Mouse (Mus musculus) limb, embryonic 12.5 days (tissue): ENCODE data around the gene Pknox2. TPM values are rescaled to one million over a fixed set of nuclear protein-coding genes. Genes with fewer than 3 reads are reported as not detected.

ENCODE experiments used
- ATAC-seq: fragments of 200-750 bp; cut with Nextera tagmentation; 2 replicates; pipeline ENCODE4 v1.8.0; 2017; ENCODE audit warnings: low read depth, moderate TSS enrichment; ENCODE audit not compliant: insufficient number of reproducible peaks, insufficient read depth, low FRiP score, low TSS enrichment
- H3K27ac ChIP-seq: fragments of 300-500 bp; sonication (generic); 2 replicates; pipeline ENCODE4 v1.5.1; 2016; ENCODE audit warnings: mild to moderate bottlenecking, moderate library complexity
- H3K27me3 ChIP-seq: fragments of 300-500 bp; sonication (generic); 2 replicates; pipeline ENCODE4 v1.6.1; 2016; ENCODE audit warnings: mild to moderate bottlenecking, moderate library complexity
- H3K36me3 ChIP-seq: fragments of 300-500 bp; sonication (generic); 2 replicates; pipeline ENCODE4 v1.6.1; 2016; ENCODE audit warnings: mild to moderate bottlenecking, moderate library complexity
- H3K4me1 ChIP-seq: fragments of 300-500 bp; sonication (generic); replicated peaks from 2 replicates; pipeline ENCODE4 v1.6.1; 2016
- H3K4me2 ChIP-seq: fragments of 300-500 bp; sonication (generic); 2 replicates; pipeline ENCODE4 v1.6.1; 2016; ENCODE audit warnings: mild to moderate bottlenecking, moderate library complexity
- H3K4me3 ChIP-seq: fragments of 300-500 bp; sonication (generic); replicated peaks from 2 replicates; pipeline ENCODE4 v1.5.1; 2016; ENCODE audit warnings: mild to moderate bottlenecking
- H3K9ac ChIP-seq: fragments of 300-500 bp; sonication (generic); replicated peaks from 2 replicates; pipeline ENCODE4 v1.6.1; 2016; ENCODE audit warnings: mild to moderate bottlenecking, moderate library complexity
- H3K9me3 ChIP-seq: fragments of 300-500 bp; sonication (generic); 2 replicates; pipeline ENCODE4 v1.6.1; 2016; ENCODE audit warnings: mild to moderate bottlenecking, moderate library complexity
- WGBS: fragments of 180-500 bp; shearing (Covaris S2); methylation state at CpG from one replicate; pipeline ENCODE4 v1.1.7; 2016; 5-methylcytosine and 5-hydroxymethylcytosine counted together
- polyA plus RNA-seq: library from polyadenylated mRNA; unstranded; fragments of >200 nt; fragmentation: Nextera tagmentation; extraction: Ambion mirVana; gene quantifications from 2 replicates; pipeline ENCODE4 v1.2.1, GENCODE M21; 2016

Gene Pknox2
- polyA plus RNA-seq, 1 experiment from 2014 or later, result 15.5 TPM

DNA sequence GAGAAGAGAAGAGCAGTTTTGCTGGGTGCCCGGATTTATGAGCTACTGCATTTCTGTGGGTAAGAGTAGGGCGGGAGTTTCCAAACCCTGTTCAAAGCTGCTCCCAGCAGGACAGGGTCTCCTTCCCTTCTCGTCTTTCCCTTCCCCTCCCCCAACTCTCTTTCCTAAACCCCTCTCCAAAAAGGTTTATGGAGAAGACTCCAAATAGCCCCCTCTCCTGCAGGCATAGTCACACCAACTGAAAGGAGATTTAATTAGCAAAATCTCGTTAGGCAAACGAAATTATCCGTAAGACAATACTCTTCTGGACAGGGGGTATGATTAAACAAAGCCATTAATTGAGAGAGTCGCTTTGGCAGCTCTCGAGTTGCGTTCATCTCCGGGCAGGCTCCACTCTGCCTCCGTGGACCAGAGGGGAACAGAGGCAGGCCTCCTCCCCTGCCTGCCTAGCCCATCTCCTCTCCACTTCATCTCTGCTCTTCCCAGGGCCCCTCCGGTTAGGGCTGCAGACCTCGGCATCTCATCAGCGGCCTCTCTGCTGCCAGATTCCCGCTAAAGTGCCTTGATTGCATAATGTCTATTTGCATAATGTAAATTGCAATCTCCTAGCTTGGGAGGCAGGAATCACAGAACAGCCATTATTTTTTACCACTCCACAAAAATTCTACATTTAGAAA, 70.7 kb downstream of the Pknox2 start:
- H3K9ac ChIP-seq, result no peak overlapping the region
- H3K27me3 ChIP-seq, result peaks cover 33% of the 10 kb centered on the region
- no peak overlapping the region for H3K4me3 ChIP-seq
- H3K9me3 ChIP-seq, result no peaks in the 10 kb centered on the region
- peak overlapping the region; percentile 9; the same call in 1 of the 2 replicates for H3K4me2 ChIP-seq
- no peak overlapping the region for H3K27ac ChIP-seq
- WGBS, result 4% methylated on average over 15 of the region's 15 CpGs
- H3K36me3 ChIP-seq, result no peaks in the 10 kb centered on the region
- no peak for ATAC-seq
- H3K4me1 ChIP-seq, result peaks cover 35% of the 10 kb centered on the region

DNA sequence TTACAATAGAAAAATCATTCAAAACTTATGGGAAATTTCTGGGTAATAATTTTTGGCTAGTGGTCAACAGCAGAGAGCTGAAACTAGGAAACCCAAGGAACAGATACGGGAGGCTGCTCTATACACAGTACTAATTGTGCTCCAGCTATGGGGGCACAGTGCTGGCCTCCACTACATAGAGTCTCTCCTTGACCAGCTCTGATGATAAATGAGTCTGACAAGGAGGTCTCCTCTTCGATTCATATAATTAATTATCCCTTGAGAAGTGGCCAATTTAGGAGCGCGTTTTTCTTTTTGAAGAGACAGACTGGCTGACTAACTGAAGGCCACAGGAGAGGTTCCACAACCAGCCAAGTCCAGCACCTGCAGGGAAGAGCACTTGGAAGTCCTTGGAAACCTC, 71.3 kb downstream of the Pknox2 start:
- WGBS, result 54% methylated on average over 4 of the region's 4 CpGs
- Histone ChIP-seq H3K9me3 (no peaks in the 10 kb centered on the region), H3K4me2 (no peak overlapping the region), H3K9ac (no peak overlapping the region), H3K36me3 (no peaks in the 10 kb centered on the region), H3K4me1 (peaks cover 38% of the 10 kb centered on the region), H3K4me3 (no peak overlapping the region), H3K27ac (no peak overlapping the region), H3K27me3 (peaks cover 31% of the 10 kb centered on the region)
- no peak for ATAC-seq

DNA sequence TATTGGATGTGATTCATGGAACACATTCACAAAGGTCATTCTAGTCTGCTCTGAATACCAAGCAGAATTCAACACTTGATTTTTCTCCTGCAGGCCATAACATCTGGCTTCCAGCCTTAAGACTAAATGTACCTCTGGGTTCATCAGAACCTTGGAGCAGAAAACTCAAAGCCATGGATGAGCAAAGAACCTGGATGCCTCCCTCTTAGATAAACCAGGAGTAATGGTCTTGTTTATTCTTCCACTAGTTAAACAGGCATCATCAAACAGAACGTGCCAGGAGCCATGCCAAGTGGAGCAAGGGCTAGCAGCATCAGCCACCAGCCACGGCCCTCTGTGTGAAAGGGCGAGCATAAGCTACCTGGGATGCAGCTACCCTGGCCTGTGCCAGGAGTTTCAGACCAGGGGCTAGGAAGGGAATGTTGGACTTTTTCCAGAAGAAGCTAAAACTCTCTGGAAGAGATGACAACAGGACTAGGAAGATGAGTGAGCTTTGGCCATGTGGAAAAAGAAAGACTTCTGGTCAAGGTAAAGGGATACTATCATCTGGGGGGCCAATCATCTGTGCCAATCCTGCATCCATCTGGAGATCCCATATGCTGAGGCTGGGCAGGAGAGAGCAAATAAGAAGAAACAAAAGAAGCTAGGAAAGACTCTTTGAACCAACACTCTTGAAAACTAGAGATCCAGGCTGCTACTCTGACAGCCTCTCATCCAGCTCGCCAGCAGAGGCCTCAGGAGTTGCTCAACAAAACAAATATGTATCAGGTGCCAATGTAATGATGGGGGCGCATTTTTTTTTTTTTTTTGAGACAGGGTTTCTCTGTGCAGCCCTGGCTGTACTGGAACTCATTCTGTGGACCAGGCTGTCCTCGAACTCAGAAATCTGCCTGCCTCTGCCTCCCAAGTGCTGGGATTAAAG, 77.6 kb downstream of the Pknox2 start:
- H3K4me2 ChIP-seq, result no peak overlapping the region
- WGBS, result 85% methylated on average over 6 of the region's 6 CpGs
- H3K9ac ChIP-seq, result no peak overlapping the region
- no peak overlapping the region for H3K27ac ChIP-seq
- ATAC-seq, result no peak
- no peaks in the 10 kb centered on the region for H3K9me3 ChIP-seq
- no peak overlapping the region for H3K4me3 ChIP-seq
- peaks cover 24% of the 10 kb centered on the region for H3K27me3 ChIP-seq
- H3K4me1 ChIP-seq, result peaks cover 22% of the 10 kb centered on the region; the same call in 1 of the 2 replicates
- H3K36me3 ChIP-seq, result no peaks in the 10 kb centered on the region

DNA sequence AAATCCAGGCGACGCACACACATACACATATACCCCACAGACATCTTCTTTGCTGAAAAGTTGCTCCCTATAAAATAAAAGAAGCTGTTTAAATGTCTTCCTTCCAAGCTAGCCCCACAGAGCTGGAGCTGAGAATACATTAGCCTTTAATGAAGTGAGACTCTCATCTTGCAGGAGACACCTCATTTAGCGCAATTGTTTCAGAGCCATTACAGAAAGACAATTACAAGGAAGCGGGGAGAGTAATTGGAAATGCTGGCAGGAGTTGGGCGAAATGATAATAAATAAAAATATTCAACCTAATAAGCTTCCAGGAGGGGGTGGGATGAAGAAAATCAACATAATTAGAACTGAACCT, 79.8 kb downstream of the Pknox2 start:
- Histone ChIP-seq H3K27ac (no peak overlapping the region), H3K9me3 (no peaks in the 10 kb centered on the region), H3K4me3 (no peak overlapping the region), H3K9ac (no peak overlapping the region), H3K4me1 (peaks cover 14% of the 10 kb centered on the region; the same call in 1 of the 2 replicates), H3K27me3 (0 out of 2 replicates have a peak, but pooled peaks cover 9% of the 10 kb centered on the region), H3K36me3 (no peaks in the 10 kb centered on the region), H3K4me2 (no peak overlapping the region)
- WGBS, result 69% methylated on average over 5 of the region's 5 CpGs
- ATAC-seq, result no peak

DNA sequence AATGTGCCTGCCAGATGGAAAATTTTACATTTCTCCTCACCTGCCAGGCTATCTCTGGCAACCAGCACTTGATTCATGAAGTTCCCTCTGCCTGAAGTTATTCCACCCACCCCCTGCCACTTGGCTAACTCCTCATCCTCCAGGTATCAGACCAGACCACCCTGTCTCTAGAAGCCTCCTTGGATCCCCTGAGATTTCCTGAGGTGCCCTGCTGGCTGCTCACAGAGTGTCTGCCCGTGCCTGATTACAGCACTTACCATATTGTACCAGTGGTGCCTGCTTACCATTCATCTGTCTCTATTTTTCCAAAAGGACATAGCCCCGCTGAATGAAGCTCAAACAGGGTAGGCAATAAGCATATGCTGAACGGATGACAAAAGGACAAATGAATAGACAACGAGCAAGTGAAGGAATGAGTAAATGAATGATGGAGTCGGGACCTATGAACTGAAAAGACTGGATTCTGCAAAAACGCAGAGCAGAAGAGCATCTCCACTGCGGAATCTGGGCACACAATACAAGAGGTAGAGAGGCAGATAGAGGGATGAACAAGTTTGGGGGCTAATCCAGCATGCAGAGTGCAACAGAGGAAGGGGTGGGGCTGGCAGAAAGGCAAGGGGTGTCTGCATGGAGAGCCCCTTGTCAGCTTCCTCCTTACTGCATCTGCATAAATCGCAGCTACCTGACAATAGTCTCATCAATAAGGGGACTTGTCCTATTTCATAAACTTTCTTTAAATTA, 80.3 kb downstream of the Pknox2 start:
- no peak overlapping the region for H3K4me3 ChIP-seq
- H3K9me3 ChIP-seq, result no peaks in the 10 kb centered on the region
- H3K9ac ChIP-seq, result no peak overlapping the region
- no peaks in the 10 kb centered on the region for H3K36me3 ChIP-seq
- no peak overlapping the region for H3K27ac ChIP-seq
- 79% methylated on average over 8 of the region's 8 CpGs for WGBS
- peaks cover 8% of the 10 kb centered on the region; the same call in 1 of the 2 replicates for H3K4me1 ChIP-seq
- no peak for ATAC-seq
- H3K27me3 ChIP-seq, result 0 out of 2 replicates have a peak, but pooled peaks cover 9% of the 10 kb centered on the region
- no peak overlapping the region for H3K4me2 ChIP-seq

DNA sequence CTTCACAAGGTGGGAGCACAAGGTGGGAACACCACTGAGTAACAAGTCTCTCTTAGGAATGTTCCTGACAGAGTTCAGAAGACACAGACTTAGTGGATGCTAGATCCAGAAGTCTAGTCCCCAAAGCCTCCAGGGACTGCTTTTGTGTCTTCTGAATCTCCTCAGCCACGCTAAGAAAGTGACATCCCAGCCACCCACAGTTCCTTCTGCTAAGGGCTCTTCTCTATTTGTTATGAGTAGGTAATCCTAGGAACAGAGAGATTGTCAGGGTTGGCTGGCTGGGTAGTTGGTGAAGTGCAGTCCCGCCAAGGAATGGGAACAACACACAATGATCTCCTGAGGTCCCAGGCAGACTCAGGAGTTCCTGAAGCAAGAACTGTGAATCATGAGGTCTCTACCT, 85.6 kb downstream of the Pknox2 start:
- Histone ChIP-seq H3K36me3 (no peaks in the 10 kb centered on the region), H3K4me1 (peaks cover 26% of the 10 kb centered on the region), H3K4me3 (no peak overlapping the region), H3K9me3 (no peaks in the 10 kb centered on the region), H3K27ac (no peak overlapping the region), H3K9ac (no peak overlapping the region), H3K27me3 (peaks cover 5% of the 10 kb centered on the region; the same call in 1 of the 2 replicates), H3K4me2 (no peak overlapping the region)
- WGBS, result 65% methylated on average over 2 of the region's 2 CpGs
- ATAC-seq, result no peak

DNA sequence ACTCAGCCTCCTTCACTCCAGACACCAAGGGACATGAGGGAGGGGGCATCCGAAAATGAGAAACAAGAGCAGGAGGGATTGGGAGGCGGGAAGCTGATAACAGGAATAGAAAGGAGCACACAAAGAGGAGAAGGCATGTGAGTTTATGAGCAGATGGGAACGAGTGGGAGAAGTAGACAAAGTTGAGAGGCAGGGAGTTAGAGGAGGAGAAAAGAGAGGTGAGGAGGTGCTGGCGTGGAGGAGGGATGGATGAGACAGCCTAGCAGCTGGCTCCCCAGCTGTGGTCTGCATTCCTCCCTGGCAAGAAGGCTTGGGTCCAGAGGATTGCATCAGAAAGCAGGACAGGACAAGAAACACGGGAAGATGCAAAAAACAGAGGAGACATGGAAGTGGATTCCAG, 92.5 kb downstream of the Pknox2 start:
- no peak for ATAC-seq
- Histone ChIP-seq H3K4me1 (peaks cover 58% of the 10 kb centered on the region), H3K27ac (peak overlapping the region; percentile 89), H3K9me3 (no peaks in the 10 kb centered on the region), H3K4me3 (peak overlapping the region; percentile 15; the same call in 1 of the 2 replicates), H3K9ac (no peak overlapping the region), H3K27me3 (peaks cover 5% of the 10 kb centered on the region), H3K4me2 (peak overlapping the region; percentile 52), H3K36me3 (no peaks in the 10 kb centered on the region; the same call in 1 of the 2 replicates)
- WGBS, result 13% methylated on average over 5 of the region's 5 CpGs

DNA sequence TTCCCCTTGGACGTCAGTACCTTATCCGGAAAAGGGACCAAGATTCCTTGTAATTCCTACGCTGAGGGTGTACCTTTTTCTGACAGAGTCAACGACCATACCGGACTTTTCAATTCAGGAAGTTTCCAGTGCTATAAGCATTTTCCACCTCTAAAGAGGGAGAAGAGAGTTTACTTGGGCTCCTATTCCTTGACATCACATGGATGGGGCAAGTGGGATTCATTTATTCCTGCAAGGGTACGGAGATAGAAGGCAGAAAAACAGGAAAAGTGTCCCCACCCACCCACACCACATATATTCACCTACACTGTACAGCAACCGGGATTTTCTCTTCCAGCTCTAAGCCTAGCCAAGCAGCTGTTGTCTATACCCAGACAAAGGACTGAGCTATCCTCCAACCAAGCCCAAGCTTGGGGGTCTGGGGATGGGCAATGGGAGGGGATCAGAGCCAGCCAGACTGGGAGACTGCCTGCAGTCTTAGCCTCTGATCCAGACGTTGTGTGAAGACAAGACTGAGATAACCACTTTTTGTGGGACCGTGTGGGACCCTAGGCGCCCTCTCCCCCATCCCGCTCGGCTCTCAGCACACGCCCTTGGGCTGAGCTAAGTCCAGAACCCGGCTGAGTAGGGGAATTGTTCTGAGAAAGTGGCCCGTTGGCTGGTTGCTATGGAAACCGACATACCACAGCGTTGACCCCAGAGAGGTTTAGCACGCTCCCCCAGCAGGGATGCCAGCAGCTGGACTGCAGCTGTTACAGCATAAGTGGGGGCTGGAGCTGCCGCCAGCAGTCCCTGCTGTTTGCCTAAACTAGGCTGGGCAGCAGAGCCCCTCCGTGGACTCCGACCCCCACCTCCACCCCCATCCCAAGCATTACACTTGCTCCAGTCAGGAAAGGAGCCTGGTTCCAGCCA, 93.3 kb downstream of the Pknox2 start:
- H3K9ac ChIP-seq, result peak overlapping the region; percentile 5; the same call in 1 of the 2 replicates
- no peaks in the 10 kb centered on the region; the same call in 1 of the 2 replicates for H3K36me3 ChIP-seq
- H3K27me3 ChIP-seq, result peaks cover 3% of the 10 kb centered on the region
- WGBS, result 7% methylated on average over 21 of the region's 21 CpGs
- H3K9me3 ChIP-seq, result no peaks in the 10 kb centered on the region
- H3K27ac ChIP-seq, result peak overlapping the region; percentile 89
- ATAC-seq, result peak; percentile 94
- peak overlapping the region; percentile 52 for H3K4me2 ChIP-seq
- H3K4me1 ChIP-seq, result peaks cover 65% of the 10 kb centered on the region
- peak overlapping the region; percentile 15; the same call in 1 of the 2 replicates for H3K4me3 ChIP-seq

DNA sequence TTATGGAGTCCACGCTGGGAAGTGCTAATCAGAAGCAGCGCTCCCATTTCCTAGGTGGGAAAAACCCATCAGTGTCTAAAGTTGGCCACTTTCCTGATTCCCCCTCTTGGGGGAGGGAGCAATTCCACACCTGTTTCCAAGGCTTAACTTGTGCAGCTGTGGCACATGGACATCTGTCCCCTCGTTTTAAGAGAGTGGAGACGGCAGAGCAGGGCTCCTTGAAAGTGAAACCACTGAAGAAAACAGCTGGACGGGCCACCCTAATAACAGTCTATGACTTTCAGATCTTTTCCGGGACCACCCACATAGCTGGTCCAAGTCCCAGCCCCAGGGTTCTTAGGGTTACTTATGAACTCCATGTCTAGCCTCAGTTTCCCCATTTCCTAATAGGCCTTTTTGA, 94.2 kb downstream of the Pknox2 start:
- no peaks in the 10 kb centered on the region; the same call in 1 of the 2 replicates for H3K27me3 ChIP-seq
- WGBS, result 10% methylated on average over 6 of the region's 6 CpGs
- no peak overlapping the region for H3K9ac ChIP-seq
- no peak for ATAC-seq
- H3K36me3 ChIP-seq, result no peaks in the 10 kb centered on the region; the same call in 1 of the 2 replicates
- H3K9me3 ChIP-seq, result no peaks in the 10 kb centered on the region
- no peak overlapping the region for H3K4me3 ChIP-seq
- H3K27ac ChIP-seq, result peak overlapping the region; percentile 89
- peak overlapping the region; percentile 30 for H3K4me2 ChIP-seq
- H3K4me1 ChIP-seq, result peaks cover 61% of the 10 kb centered on the region

DNA sequence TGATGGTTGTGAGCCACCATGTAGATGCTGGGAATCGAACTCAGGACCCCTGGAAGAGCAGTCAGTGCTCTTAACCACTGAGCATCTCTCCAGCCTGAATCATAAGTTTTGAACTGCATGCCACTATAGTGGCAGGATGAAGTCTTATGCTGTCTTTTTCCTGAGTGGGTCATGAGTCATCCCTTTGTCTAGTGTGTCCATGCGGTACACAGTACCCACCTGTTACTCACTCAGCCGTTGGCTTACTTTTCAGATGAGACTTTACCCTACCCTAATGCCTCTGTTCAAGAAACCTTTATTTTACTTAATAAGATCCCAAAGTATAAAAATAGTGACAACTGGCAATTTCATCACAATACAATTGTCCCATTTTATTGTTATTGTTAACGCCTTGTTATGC, 95.5 kb downstream of the Pknox2 start:
- no peak overlapping the region for H3K4me3 ChIP-seq
- no peak overlapping the region for H3K27ac ChIP-seq
- no peaks in the 10 kb centered on the region for H3K9me3 ChIP-seq
- WGBS, result 87% methylated on average over 4 of the region's 4 CpGs
- H3K9ac ChIP-seq, result no peak overlapping the region
- no peak overlapping the region for H3K4me2 ChIP-seq
- no peaks in the 10 kb centered on the region; the same call in 1 of the 2 replicates for H3K27me3 ChIP-seq
- peaks cover 57% of the 10 kb centered on the region for H3K4me1 ChIP-seq
- no peaks in the 10 kb centered on the region; the same call in 1 of the 2 replicates for H3K36me3 ChIP-seq
- no peak for ATAC-seq
